Mouse (Mus musculus): Measurements from ENCODE around the gene Rex2.
"Not testable (repeated sequence)": the region's sequence is repeated elsewhere in the genome, so short reads cannot be mapped to it uniquely, and the experiment has no call there.

Rex2 gene

DNA sequence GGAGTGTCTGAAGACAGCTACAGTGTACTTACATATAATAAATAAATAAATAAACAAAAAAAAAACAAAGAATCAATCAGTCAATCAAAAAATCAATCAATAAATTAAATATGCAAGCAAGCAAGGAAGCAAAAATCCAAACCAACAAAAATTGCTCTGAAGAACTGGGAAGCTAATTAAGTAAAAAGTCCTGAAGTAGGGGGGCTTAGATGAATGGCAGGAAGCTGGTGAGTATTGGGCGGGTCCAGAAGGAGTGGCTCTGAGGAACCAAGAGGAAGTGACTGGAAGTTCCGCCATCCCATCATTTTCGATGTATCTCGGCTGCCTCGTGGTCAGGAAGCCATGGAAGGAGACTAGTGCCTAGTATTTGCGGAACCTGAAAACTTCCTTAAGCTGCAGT is at the start of gene Rex2:
Gene Rex2 (plus strand): TSS at position 301 of the 400 bp plus-strand sequence.
- DNase-seq: not testable (repeated sequence)

DNA sequence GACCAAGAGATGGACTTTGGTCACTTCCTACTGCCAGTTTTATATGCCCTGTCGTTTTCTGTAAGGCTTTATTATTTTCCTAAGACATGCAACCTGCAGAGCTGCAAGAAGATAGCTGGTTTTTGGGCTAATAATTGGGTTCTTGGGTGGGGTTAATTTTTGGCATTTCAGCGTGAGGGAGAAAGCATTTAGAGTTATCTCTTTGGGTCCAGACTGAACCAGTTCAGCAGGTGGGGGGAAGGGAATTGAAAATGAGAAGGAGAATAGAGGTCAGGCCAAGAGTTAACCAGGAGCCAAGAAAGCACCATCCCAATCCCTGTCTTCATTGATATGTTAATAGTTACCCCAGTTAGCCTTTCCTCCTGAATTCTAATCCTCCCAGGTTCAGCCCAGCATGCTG is 45.1 kb upstream of the Rex2 start:
- not testable (repeated sequence) for DNase-seq

DNA sequence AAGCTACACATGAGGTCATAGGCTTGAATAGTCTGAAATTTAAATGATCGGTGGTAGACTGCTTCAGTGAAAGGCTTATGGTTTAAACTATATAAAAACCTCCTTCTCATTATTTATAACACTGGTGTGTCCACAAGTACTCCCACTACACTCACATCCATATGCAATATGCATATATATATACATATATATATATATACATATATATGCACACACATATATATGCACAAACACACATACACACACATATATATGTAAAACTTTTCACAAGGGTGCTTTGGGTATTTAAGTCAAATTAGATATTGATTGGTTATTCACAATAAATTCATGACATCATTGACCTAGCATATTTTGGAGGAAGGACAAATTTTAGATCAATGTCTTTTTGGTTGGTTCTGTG is 3.2 kb upstream of the Rex2 start:
- DNase-seq: not testable (repeated sequence)

DNA sequence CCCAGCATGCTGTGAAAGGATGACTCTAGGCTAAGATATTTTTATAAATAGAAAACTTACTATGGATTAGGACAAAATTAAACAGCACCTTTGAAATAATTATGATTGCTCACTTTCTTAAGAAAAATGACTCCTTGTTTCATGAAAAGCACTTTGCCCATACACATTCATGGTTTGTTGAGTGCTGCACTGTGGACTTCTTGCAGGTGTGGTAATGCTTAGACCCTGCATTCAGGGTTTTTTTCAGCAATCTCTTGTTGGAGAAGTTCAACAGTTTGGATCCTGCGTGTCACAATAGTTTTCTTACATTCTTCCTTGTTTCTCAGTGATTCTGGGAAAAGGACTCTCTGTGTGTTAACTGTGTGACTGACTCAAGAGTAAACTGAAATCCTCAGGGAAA is 4.7 kb downstream of the Rex2 start:
- not testable (repeated sequence) for DNase-seq

DNA sequence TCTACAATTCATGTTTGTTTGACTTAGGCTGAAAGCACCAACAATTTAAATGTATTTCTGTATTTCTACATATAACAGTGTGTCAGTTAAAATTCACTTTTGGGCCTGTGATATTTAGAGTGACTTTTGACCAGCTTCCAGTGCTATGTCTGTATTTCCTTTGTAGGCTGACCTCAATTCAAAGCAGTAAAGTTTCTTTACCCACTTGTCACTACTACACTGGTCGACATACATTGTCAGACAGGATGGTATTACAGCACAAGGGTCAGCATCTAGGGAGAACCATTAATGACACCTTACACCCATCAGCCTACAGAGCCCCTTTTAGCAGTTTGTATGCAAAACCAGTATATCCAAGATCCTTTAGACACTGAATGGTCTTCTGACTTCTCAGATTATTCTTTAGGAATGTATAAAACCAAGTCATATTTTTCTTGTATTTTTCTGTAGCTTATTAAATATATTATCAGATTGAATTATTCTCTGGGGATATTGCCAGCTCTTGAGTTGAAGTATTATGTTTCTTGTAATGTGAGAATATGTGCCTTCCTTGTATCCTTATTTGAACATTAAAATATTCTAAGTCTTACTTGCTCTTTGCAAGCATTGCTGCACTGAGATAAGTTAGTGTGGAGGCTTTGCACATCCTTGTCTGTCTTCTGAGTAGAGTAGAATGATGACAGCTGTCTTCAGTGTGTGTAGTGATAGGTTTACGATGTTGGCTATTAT is 9.8 kb downstream of the Rex2 start:
- not testable (repeated sequence) for DNase-seq

DNA sequence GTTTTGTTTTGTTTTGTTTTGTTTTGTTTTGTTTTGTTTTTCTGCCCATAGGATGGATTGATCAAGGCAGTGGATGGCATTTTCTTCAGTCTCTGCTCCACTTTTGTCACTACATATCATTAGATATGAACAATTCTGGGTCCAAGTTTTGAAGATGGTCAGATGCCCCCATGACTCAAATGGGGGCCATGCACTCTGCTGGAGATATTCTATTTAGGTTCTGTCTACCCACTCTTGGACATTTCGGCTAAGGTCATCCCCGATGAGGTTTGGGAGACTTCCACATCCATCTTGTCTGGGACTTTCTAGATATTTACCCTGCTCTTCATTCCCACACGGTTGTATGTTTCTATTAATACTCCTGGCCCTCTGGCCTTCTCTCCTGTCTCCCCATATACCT is 42.1 kb downstream of the Rex2 start:
- DNase-seq: not testable (repeated sequence)

DNA sequence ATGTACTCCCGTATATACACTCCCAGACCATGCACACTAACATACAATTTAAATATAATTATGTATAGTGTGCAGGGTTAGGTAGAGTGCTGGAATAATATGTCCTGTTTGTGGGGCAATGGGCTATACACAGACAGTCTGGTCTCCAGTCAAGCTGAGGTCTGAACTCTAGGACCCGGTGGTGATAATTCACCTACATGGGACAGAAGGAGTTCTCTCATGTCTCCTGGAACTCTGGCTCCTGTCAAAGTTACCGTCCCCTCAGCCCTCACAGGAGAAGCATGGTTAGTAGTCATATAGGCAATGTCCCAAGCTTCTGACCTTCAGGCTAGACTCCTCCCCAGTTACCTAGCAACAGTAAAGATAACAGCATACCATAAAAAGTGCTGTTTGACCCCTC is 44.2 kb downstream of the Rex2 start:
- not testable (repeated sequence) for DNase-seq

DNA sequence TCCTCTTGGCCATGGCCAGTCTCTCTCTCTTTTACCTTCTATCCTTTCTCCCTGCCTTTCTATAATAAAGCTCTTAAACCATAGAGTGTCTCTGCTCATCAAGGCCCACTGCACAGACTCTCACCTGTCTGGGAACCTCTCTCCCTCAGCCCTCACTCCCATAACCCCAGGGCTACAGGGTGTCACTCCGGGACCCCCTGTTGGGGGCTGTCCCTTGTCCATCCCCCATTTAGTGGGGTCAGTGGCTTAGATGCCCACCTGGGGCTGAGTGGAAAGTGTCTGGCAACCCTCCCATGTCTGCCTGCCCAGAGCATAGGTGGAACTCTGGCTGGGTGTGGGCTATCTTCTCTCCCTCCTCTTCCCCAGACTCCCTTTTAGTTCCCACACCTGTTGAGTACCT is 44.7 kb downstream of the Rex2 start:
- not testable (repeated sequence) for DNase-seq

DNA sequence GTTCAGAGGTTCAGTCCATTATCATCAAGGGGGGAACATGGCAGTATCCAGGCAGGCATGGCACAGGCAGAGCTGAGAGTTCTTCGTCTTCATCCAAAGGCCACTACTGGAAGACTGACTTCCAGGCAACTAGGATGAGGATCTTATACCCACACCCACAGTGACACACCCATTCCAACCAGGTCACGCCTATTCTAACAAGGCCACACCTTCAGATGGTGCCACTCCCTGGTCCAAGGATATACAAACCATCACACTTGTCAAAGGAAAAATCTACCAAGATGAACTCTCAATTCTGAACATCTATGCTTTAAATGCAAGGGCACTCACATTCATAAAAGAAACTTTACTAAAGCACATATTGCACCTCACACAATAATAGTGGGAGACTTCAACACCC is 74.0 kb downstream of the Rex2 start:
- not testable (repeated sequence) for DNase-seq

DNA sequence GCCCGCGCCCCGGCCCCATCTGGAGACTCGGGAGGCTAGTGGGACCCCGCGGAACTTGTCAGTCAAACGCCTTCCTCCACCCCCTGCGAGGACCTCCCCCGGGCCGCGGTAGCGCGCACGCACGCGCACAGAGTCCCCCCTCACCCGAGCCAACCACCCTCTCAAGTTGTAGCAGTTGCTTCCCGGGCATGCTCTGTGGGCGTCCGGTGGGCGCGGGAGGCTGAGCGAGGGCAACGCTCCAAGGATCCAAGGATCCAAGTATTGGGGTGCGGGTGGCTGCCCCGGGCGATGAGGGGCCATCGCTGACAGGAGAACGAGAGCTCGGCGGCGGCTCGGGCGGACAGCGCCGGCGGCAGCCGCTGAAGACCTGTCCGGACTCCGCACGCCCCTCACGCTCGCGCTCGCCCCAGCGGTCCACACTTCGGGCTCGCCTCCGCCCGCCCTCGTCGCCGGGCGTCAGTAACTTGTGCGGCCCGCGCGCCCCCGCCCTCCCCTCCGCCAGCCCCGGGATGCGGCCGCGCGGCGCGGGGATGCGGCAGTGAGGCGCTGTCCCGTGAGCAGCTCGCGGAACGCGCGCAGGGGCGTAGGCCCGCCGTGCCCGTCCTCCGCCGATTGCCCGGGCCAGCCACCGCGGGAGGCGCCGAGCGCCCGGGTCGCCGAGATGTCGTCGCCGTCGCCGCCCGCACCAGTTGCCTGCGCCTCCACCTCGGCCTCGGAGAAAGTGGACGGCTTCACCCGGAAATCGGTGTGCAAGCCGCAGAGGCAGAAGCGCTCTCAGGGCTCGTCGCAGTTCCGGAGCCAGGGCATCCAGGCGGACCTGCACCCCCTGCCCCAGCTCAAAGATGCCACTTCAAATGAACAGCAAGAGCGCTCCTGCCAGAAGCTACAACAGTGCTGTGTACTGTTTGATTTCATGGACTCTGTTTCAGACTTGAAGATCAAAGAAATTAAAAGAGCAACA is 80.3 kb downstream of the Rex2 start:
- not testable (repeated sequence) for DNase-seq

DNA sequence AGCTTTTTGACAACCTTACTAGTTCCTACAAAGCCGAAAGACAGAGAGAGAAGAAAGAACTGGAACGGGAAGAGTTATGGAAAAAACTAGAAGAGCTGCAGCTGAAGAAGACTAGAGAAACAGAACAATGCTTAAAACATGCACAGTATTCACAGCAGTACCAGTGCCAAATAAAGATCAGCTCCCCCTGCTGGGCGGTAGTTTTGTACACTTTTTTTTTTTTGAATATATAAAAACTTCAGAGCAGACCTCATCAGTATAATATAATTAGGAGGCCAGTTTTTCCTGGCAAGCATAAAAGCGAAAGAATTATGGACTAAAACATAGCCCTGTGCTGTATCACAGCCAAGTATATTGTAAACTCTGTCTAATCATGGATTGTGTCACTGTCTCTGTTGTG is 82.2 kb downstream of the Rex2 start:
- DNase-seq: not testable (repeated sequence)

All from right cerebral cortex, adult 18-20 months (tissue).